Mouse (Mus musculus) lung, embryonic 16.5 days (tissue): ENCODE measurements around the gene Grin1. TPM values are rescaled to one million over a fixed set of nuclear protein-coding genes. Genes with fewer than 3 reads are reported as not detected.

Source experiments
- ATAC-seq: fragments of 200-750 bp; cut with Nextera tagmentation; 2 replicates; pipeline ENCODE4 v1.8.0; 2017; ENCODE audit warnings: low read depth, mild to moderate bottlenecking, moderate library complexity
- H3K27ac ChIP-seq: fragments of 300-500 bp; sonication (generic); 2 replicates; pipeline ENCODE4 v1.5.1; 2014; ENCODE audit warnings: mild to moderate bottlenecking, control low read depth, low read length
- H3K27me3 ChIP-seq: fragments of 300-500 bp; sonication (generic); 2 replicates; pipeline ENCODE4 v1.6.1; 2014; ENCODE audit warnings: low read depth, low read length, mixed read lengths; ENCODE audit not compliant: control insufficient read depth, insufficient read depth
- H3K36me3 ChIP-seq: fragments of 300-500 bp; sonication (generic); 2 replicates; pipeline ENCODE4 v1.6.1; 2014; ENCODE audit warnings: low read length; ENCODE audit not compliant: control insufficient read depth, insufficient read depth
- H3K4me1 ChIP-seq: fragments of 300-500 bp; sonication (generic); replicated peaks from 2 replicates; pipeline ENCODE4 v1.6.1; 2014; ENCODE audit warnings: low read length, mixed read lengths; ENCODE audit not compliant: control insufficient read depth, insufficient read depth
- H3K4me2 ChIP-seq: fragments of 300-500 bp; sonication (generic); 2 replicates; pipeline ENCODE4 v1.6.1; 2014; ENCODE audit warnings: low read depth, low read length, control low read depth
- H3K4me3 ChIP-seq: fragments of 300-500 bp; sonication (generic); 2 replicates; pipeline ENCODE4 v1.5.1; 2014; ENCODE audit warnings: mild to moderate bottlenecking, low read length, control low read depth
- H3K9ac ChIP-seq: fragments of 300-500 bp; sonication (generic); 2 replicates; pipeline ENCODE4 v1.6.1; 2014; ENCODE audit warnings: low read length, control low read depth
- H3K9me3 ChIP-seq: fragments of 300-500 bp; sonication (generic); 2 replicates; pipeline ENCODE4 v1.6.1; 2016; ENCODE audit warnings: low read length; ENCODE audit not compliant: control insufficient read depth
- WGBS: fragments of 180-500 bp; shearing (Covaris S2); extraction: QIAGEN DNeasy Blood & Tissue Kit; methylation state at CpG from one replicate; pipeline ENCODE4 v1.1.7; 2014; 5-methylcytosine and 5-hydroxymethylcytosine counted together
- polyA plus RNA-seq: library from polyadenylated mRNA; unstranded; fragments of >200 nt; fragmentation: Nextera tagmentation; extraction: Ambion mirVana; gene quantifications from 2 replicates; pipeline ENCODE4 v1.2.1, GENCODE M21; 2015

Gene Grin1
- polyA plus RNA-seq, 1 experiment from 2014 or later = 0.44 TPM

- no peaks in the 10 kb centered on the region for H3K27me3 ChIP-seq
- 62% methylated on average over 2 of the region's 2 CpGs for WGBS
- H3K4me3 ChIP-seq = no peak overlapping the region
- H3K4me1 ChIP-seq = peaks cover under 1% of the 10 kb centered on the region; the same call in 1 of the 2 replicates
- no peak overlapping the region for H3K4me2 ChIP-seq
- no peaks in the 10 kb centered on the region for H3K9me3 ChIP-seq
- no peak for ATAC-seq
- H3K27ac ChIP-seq = no peak overlapping the region
- H3K36me3 ChIP-seq = no peaks in the 10 kb centered on the region
- H3K9ac ChIP-seq = no peak overlapping the region
These were observed 7.0 kb upstream of the Grin1 start for GRCm38 (mm10) chr2:25326036-25326435.

- ATAC-seq = no peak
- peaks cover 18% of the 10 kb centered on the region for H3K27me3 ChIP-seq
- H3K4me2 ChIP-seq = no peak overlapping the region
- peaks cover 6% of the 10 kb centered on the region; the same call in 1 of the 2 replicates for H3K4me1 ChIP-seq
- no peak overlapping the region for H3K27ac ChIP-seq
- WGBS = 27% methylated on average over 2 of the region's 2 CpGs
- H3K4me3 ChIP-seq = no peak overlapping the region
- no peaks in the 10 kb centered on the region for H3K9me3 ChIP-seq
- no peak overlapping the region for H3K9ac ChIP-seq
- no peaks in the 10 kb centered on the region for H3K36me3 ChIP-seq
These were observed 1.1 kb upstream of the Grin1 start for GRCm38 (mm10) chr2:25320084-25320483.

- Histone ChIP-seq H3K27me3 (peaks cover 18% of the 10 kb centered on the region), H3K36me3 (no peaks in the 10 kb centered on the region), H3K4me3 (peak overlapping the region; percentile 37), H3K9me3 (no peaks in the 10 kb centered on the region), H3K4me2 (peak overlapping the region; percentile 56), H3K4me1 (peaks cover 6% of the 10 kb centered on the region; the same call in 1 of the 2 replicates), H3K27ac (no peak overlapping the region), H3K9ac (no peak overlapping the region)
- 6% methylated on average over 31 of the region's 31 CpGs for whole genome bisulfite sequencing
- no peak for ATAC-seq
These were observed 644 bp downstream of the Grin1 start for GRCm38 (mm10) chr2:25318119-25318966.

- Histone ChIP-seq H3K9me3 (no peaks in the 10 kb centered on the region), H3K4me3 (no peak overlapping the region), H3K27ac (no peak overlapping the region), H3K36me3 (no peaks in the 10 kb centered on the region), H3K4me2 (0 out of 2 replicates have a peak overlapping the region, but pooled peaks have one; percentile 12), H3K27me3 (peaks cover 33% of the 10 kb centered on the region), H3K9ac (no peak overlapping the region), H3K4me1 (no peaks in the 10 kb centered on the region)
- no peak for ATAC-seq
- 7% methylated on average over 11 of the region's 11 CpGs for WGBS
These were observed 7.5 kb downstream of the Grin1 start for GRCm38 (mm10) chr2:25311491-25311891.

- Histone ChIP-seq H3K9me3 (no peaks in the 10 kb centered on the region), H3K4me1 (no peaks in the 10 kb centered on the region), H3K27me3 (peaks cover 33% of the 10 kb centered on the region), H3K9ac (no peak overlapping the region), H3K36me3 (no peaks in the 10 kb centered on the region), H3K27ac (no peak overlapping the region), H3K4me3 (no peak overlapping the region), H3K4me2 (0 out of 2 replicates have a peak overlapping the region, but pooled peaks have one; percentile 12)
- no peak for ATAC-seq
- WGBS = 1% methylated on average over 22 of the region's 22 CpGs
These were observed 8.0 kb downstream of the Grin1 start for GRCm38 (mm10) chr2:25310969-25311368.

GRCm38 (mm10) chr2:25310180-25310579 lies 8.8 kb downstream of the Grin1 start:
- Histone ChIP-seq H3K4me2 (no peak overlapping the region), H3K4me1 (peaks cover 2% of the 10 kb centered on the region; the same call in 1 of the 2 replicates), H3K36me3 (no peaks in the 10 kb centered on the region), H3K9me3 (no peaks in the 10 kb centered on the region), H3K27me3 (peaks cover 38% of the 10 kb centered on the region), H3K9ac (no peak overlapping the region), H3K27ac (no peak overlapping the region), H3K4me3 (no peak overlapping the region)
- no peak for ATAC-seq
- 58% methylated on average over 10 of the region's 10 CpGs for WGBS

- Histone ChIP-seq H3K4me1 (peaks cover 3% of the 10 kb centered on the region; the same call in 1 of the 2 replicates), H3K4me2 (peak overlapping the region; percentile 57), H3K9me3 (no peaks in the 10 kb centered on the region), H3K36me3 (no peaks in the 10 kb centered on the region), H3K27ac (no peak overlapping the region), H3K27me3 (peaks cover 20% of the 10 kb centered on the region), H3K9ac (peak overlapping the region; percentile 9; the same call in 1 of the 2 replicates), H3K4me3 (peak overlapping the region; percentile 38; the same call in 1 of the 2 replicates)
- WGBS = 52% methylated on average over 14 of the region's 14 CpGs
- ATAC-seq = no peak
These were observed 13.2 kb downstream of the Grin1 start for GRCm38 (mm10) chr2:25305587-25306359.

- Histone ChIP-seq H3K9ac (peak overlapping the region; percentile 9), H3K4me2 (peak overlapping the region; percentile 57), H3K27me3 (peaks cover 14% of the 10 kb centered on the region; the same call in 1 of the 2 replicates), H3K27ac (no peak overlapping the region), H3K4me3 (peak overlapping the region; percentile 38), H3K9me3 (no peaks in the 10 kb centered on the region), H3K4me1 (peaks cover 3% of the 10 kb centered on the region; the same call in 1 of the 2 replicates), H3K36me3 (no peaks in the 10 kb centered on the region)
- 2% methylated on average over 44 of the region's 45 CpGs for WGBS
- ATAC-seq = peak; percentile 61
These were observed 14.1 kb downstream of the Grin1 start for GRCm38 (mm10) chr2:25304657-25305541.
